47 mouse cellular contexts compared by ENCODE assay signal in genomic region chr7:31362022-31362560, GRCm38 (mm10). TPM values are rescaled to one million over a fixed set of nuclear protein-coding genes. Genes with fewer than 3 reads are reported as not detected.
"Had no signal": no experiment of that assay in that cellular context is flagged by ENCODE, and none has a peak within 500 bp of the region (broad histone marks: within the 10 kb centered on the region; RNA-seq: fewer than 3 reads in every experiment).

Scgb2b3 (minus strand) TSS chr7:31362072.

- H3K27me3 ChIP-seq: limb, embryonic 12.5 days; limb, embryonic 13.5 days; limb, embryonic 15.5 days; liver, embryonic 12.5 days; liver, embryonic 13.5 days; liver, embryonic 15.5 days; lung, embryonic 15.5 days; megakaryocyte, embryonic 14.5 days; midbrain, embryonic 12.5 days; midbrain, embryonic 13.5 days; midbrain, embryonic 15.5 days; neural tube, embryonic 12.5 days had no signal

- H3K4me1 ChIP-seq: limb, embryonic 10.5 days; limb, embryonic 12.5 days; limb, embryonic 13.5 days; limb, embryonic 15.5 days; liver, embryonic 12.5 days; liver, embryonic 13.5 days; liver, embryonic 15.5 days; lung, embryonic 15.5 days; megakaryocyte, embryonic 14.5 days; midbrain, embryonic 10.5 days; midbrain, embryonic 12.5 days; midbrain, embryonic 13.5 days; midbrain, embryonic 15.5 days; neural tube, embryonic 12.5 days had no signal

- H3K4me3 ChIP-seq: left cerebral cortex, adult 2 months; limb, embryonic 10.5 days; limb, embryonic 12.5 days; limb, embryonic 13.5 days; limb, embryonic 15.5 days; liver, embryonic 12.5 days; liver, embryonic 13.5 days; liver, embryonic 15.5 days; lung, embryonic 15.5 days; megakaryocyte, embryonic 14.5 days; midbrain, embryonic 10.5 days; midbrain, embryonic 12.5 days; midbrain, embryonic 13.5 days; midbrain, embryonic 15.5 days; myocyte; neural tube, embryonic 12.5 days had no signal

- DNase-seq: left cerebral cortex, postnatal 4 days; liver, embryonic 13.5 days; liver, postnatal 0 days; lung, adult 18-20 months; lung, adult 2 months; lung, embryonic 14.5 days; lung, postnatal 10 days; lung, postnatal 14 days; lung, postnatal 36 days; lung, postnatal 4 days; midbrain, embryonic 14.5 days had no signal

- H3K27ac ChIP-seq: left cerebral cortex, adult 2 months; limb, embryonic 10.5 days; limb, embryonic 12.5 days; limb, embryonic 13.5 days; limb, embryonic 15.5 days; liver, embryonic 12.5 days; liver, embryonic 13.5 days; liver, embryonic 14.5 days; liver, embryonic 15.5 days; lung, embryonic 15.5 days; macrophage; midbrain, embryonic 10.5 days; midbrain, embryonic 12.5 days; midbrain, embryonic 13.5 days; midbrain, embryonic 15.5 days; neural tube, embryonic 12.5 days had no signal

- H3K36me3 ChIP-seq: limb, embryonic 10.5 days; limb, embryonic 12.5 days; limb, embryonic 13.5 days; limb, embryonic 15.5 days; liver, embryonic 12.5 days; liver, embryonic 13.5 days; liver, embryonic 15.5 days; lung, embryonic 15.5 days; midbrain, embryonic 10.5 days; midbrain, embryonic 12.5 days; midbrain, embryonic 13.5 days; midbrain, embryonic 15.5 days; neural tube, embryonic 12.5 days had no signal

- H3K9ac ChIP-seq: limb, embryonic 12.5 days; limb, embryonic 13.5 days; limb, embryonic 15.5 days; liver, embryonic 12.5 days; liver, embryonic 13.5 days; liver, embryonic 14.5 days; liver, embryonic 15.5 days; liver, postnatal 0 days; lung, embryonic 14.5 days; lung, embryonic 15.5 days; midbrain, embryonic 12.5 days; midbrain, embryonic 13.5 days; midbrain, embryonic 15.5 days; neural tube, embryonic 12.5 days had no signal

RNA-seq across cellular contexts. Expression of gene Scgb2b3, which starts in this region (rescaled TPM):
- total RNA-seq: left cerebral cortex, adult 2 months; left cerebral cortex, adult 8-10 months; left cerebral cortex, postnatal 10 days; left cerebral cortex, postnatal 14 days; left cerebral cortex, postnatal 25 days; left cerebral cortex, postnatal 36 days; left cerebral cortex, postnatal 4 days; megakaryocyte progenitor cell, adult 5-6 weeks; megakaryocyte, adult 5-6 weeks; megakaryocyte-erythroid progenitor cell, adult 5-6 weeks; midbrain, postnatal 0 days; monocyte, adult 5-6 weeks had no signal
- polyA plus RNA-seq: limb, embryonic 10.5 days; limb, embryonic 11.5 days; limb, embryonic 12.5 days; limb, embryonic 13.5 days; limb, embryonic 14.5 days; limb, embryonic 15.5 days; liver, embryonic 11.5 days; liver, embryonic 12.5 days; liver, embryonic 13.5 days; liver, embryonic 14.5 days; liver, embryonic 15.5 days; liver, embryonic 16.5 days; liver, postnatal 0 days; lung, adult 2 months; lung, embryonic 14.5 days; lung, embryonic 15.5 days; lung, embryonic 16.5 days; lung, postnatal 0 days; macrophage; midbrain, embryonic 10.5 days; midbrain, embryonic 11.5 days; midbrain, embryonic 12.5 days; midbrain, embryonic 13.5 days; midbrain, embryonic 14.5 days; midbrain, embryonic 15.5 days; midbrain, embryonic 16.5 days; midbrain, postnatal 0 days; myocyte; neural tube, embryonic 11.5 days; neural tube, embryonic 12.5 days had no signal
